Mouse (Mus musculus) heart, embryonic 12.5 days (tissue): Measurements from ENCODE around the gene Fjx1. TPM values are rescaled to one million over a fixed set of nuclear protein-coding genes. Genes with fewer than 3 reads are reported as not detected.
A peak's percentile ranks its signal among the peaks of the same experiment; 100 is the strongest.

Experiments used
- ATAC-seq: fragments of 200-750 bp; cut with Nextera tagmentation; 2 replicates; pipeline ENCODE4 v1.8.0; 2017; ENCODE audit warnings: moderate TSS enrichment, moderate library complexity; ENCODE audit not compliant: insufficient number of reproducible peaks, low FRiP score
- H3K27ac ChIP-seq: fragments of 300-500 bp; sonication (generic); 2 replicates; pipeline ENCODE4 v1.5.1; 2016; ENCODE audit warnings: mild to moderate bottlenecking, moderate library complexity; ENCODE audit not compliant: poor library complexity, severe bottlenecking
- H3K27me3 ChIP-seq: fragments of 300-500 bp; sonication (generic); replicated peaks from 2 replicates; pipeline ENCODE4 v1.6.1; 2016; ENCODE audit warnings: mild to moderate bottlenecking, moderate library complexity
- H3K36me3 ChIP-seq: fragments of 300-500 bp; sonication (generic); 2 replicates; pipeline ENCODE4 v1.6.1; 2016; ENCODE audit warnings: mild to moderate bottlenecking, moderate library complexity
- H3K4me1 ChIP-seq: fragments of 300-500 bp; sonication (generic); replicated peaks from 2 replicates; pipeline ENCODE4 v1.6.1; 2016; ENCODE audit warnings: mild to moderate bottlenecking
- H3K4me2 ChIP-seq: fragments of 300-500 bp; sonication (generic); 2 replicates; pipeline ENCODE4 v1.6.1; 2016; ENCODE audit warnings: mild to moderate bottlenecking, moderate library complexity
- H3K4me3 ChIP-seq: fragments of 300-500 bp; sonication (generic); 2 replicates; pipeline ENCODE4 v1.5.1; 2016; ENCODE audit warnings: mild to moderate bottlenecking
- H3K9ac ChIP-seq: fragments of 300-500 bp; sonication (generic); 2 replicates; pipeline ENCODE4 v1.6.1; 2016; ENCODE audit warnings: mild to moderate bottlenecking, moderate library complexity
- H3K9me3 ChIP-seq: fragments of 300-500 bp; sonication (generic); replicated peaks from 2 replicates; pipeline ENCODE4 v1.6.1; 2016; ENCODE audit warnings: mild to moderate bottlenecking, moderate library complexity
- WGBS: fragments of 180-500 bp; shearing (Covaris S2); methylation state at CpG from one replicate; pipeline ENCODE4 v1.1.7; 2016; 5-methylcytosine and 5-hydroxymethylcytosine counted together
- polyA plus RNA-seq: library from polyadenylated mRNA; unstranded; fragments of >200 nt; fragmentation: Nextera tagmentation; extraction: Ambion mirVana; gene quantifications from 2 replicates; pipeline ENCODE4 v1.2.1, GENCODE M21; 2016

Fjx1 gene
- polyA plus RNA-seq, result 4.3 TPM in 2 replicates

GRCm38 (mm10) chr2:102451671-102452549 lies at the start of gene Fjx1:
Fjx1 (minus strand) TSS chr2:102452499.
- Histone ChIP-seq H3K27ac (peak within 1 kb of the TSS; percentile 62), H3K9me3 (no peaks in the 10 kb centered on the region), H3K36me3 (no peaks in the 10 kb centered on the region), H3K4me2 (peak within 1 kb of the TSS; percentile 96), H3K27me3 (peaks cover 19% of the 10 kb centered on the region), H3K9ac (peak within 1 kb of the TSS; percentile 86), H3K4me3 (peak within 1 kb of the TSS; percentile 86), H3K4me1 (peaks cover 11% of the 10 kb centered on the region)
- under 1% methylated on average over 44 of the region's 49 CpGs for WGBS
- peak; percentile 69 for ATAC-seq

- Histone ChIP-seq H3K4me3 (no peak overlapping the region), H3K4me1 (no peaks in the 10 kb centered on the region), H3K36me3 (no peaks in the 10 kb centered on the region), H3K27me3 (no peaks in the 10 kb centered on the region; the same call in 1 of the 2 replicates), H3K9ac (no peak overlapping the region), H3K27ac (no peak overlapping the region), H3K9me3 (no peaks in the 10 kb centered on the region), H3K4me2 (no peak overlapping the region)
- ATAC-seq, result no peak
- 41% methylated on average over 4 of the region's 4 CpGs for WGBS
Observed at GRCm38 (mm10) chr2:102500001-102500689, 47.8 kb upstream of the Fjx1 start.

GRCm38 (mm10) chr2:102480738-102481137 lies 28.4 kb upstream of the Fjx1 start:
- H3K4me1 ChIP-seq, result no peaks in the 10 kb centered on the region
- H3K27ac ChIP-seq, result no peak overlapping the region
- H3K9ac ChIP-seq, result no peak overlapping the region
- H3K27me3 ChIP-seq, result peaks cover 17% of the 10 kb centered on the region; the same call in 1 of the 2 replicates
- no peaks in the 10 kb centered on the region for H3K36me3 ChIP-seq
- no peak overlapping the region for H3K4me3 ChIP-seq
- whole genome bisulfite sequencing, result 57% methylated on average over 3 of the region's 3 CpGs
- no peak overlapping the region for H3K4me2 ChIP-seq
- H3K9me3 ChIP-seq, result peaks cover 6% of the 10 kb centered on the region; the same call in 1 of the 2 replicates
- ATAC-seq, result no peak

- no peak for ATAC-seq
- H3K4me1 ChIP-seq, result no peaks in the 10 kb centered on the region
- no peak overlapping the region for H3K9ac ChIP-seq
- H3K4me2 ChIP-seq, result no peak overlapping the region
- WGBS, result 79% methylated on average over 2 of the region's 2 CpGs
- no peak overlapping the region for H3K27ac ChIP-seq
- no peak overlapping the region for H3K4me3 ChIP-seq
- H3K9me3 ChIP-seq, result no peaks in the 10 kb centered on the region
- H3K36me3 ChIP-seq, result no peaks in the 10 kb centered on the region
- H3K27me3 ChIP-seq, result peaks cover 16% of the 10 kb centered on the region; the same call in 1 of the 2 replicates
Observed at GRCm38 (mm10) chr2:102476101-102476500, 23.8 kb upstream of the Fjx1 start.

- Histone ChIP-seq H3K4me1 (no peaks in the 10 kb centered on the region), H3K27me3 (peaks cover 16% of the 10 kb centered on the region; the same call in 1 of the 2 replicates), H3K9me3 (no peaks in the 10 kb centered on the region), H3K9ac (no peak overlapping the region), H3K4me2 (no peak overlapping the region), H3K36me3 (no peaks in the 10 kb centered on the region), H3K4me3 (no peak overlapping the region), H3K27ac (no peak overlapping the region)
- ATAC-seq, result no peak
- WGBS, result 66% methylated on average over 3 of the region's 3 CpGs
Observed at GRCm38 (mm10) chr2:102468645-102469044, 16.3 kb upstream of the Fjx1 start.

- Histone ChIP-seq H3K27ac (no peak overlapping the region), H3K9ac (no peak overlapping the region), H3K4me1 (no peaks in the 10 kb centered on the region), H3K27me3 (peaks cover 31% of the 10 kb centered on the region), H3K4me3 (no peak overlapping the region), H3K4me2 (no peak overlapping the region), H3K9me3 (no peaks in the 10 kb centered on the region), H3K36me3 (no peaks in the 10 kb centered on the region)
- WGBS, result 77% methylated on average over 2 of the region's 2 CpGs
- ATAC-seq, result no peak
Observed at GRCm38 (mm10) chr2:102464342-102464732, 12.0 kb upstream of the Fjx1 start.

GRCm38 (mm10) chr2:102463587-102464341 lies 11.5 kb upstream of the Fjx1 start:
- Histone ChIP-seq H3K4me2 (no peak overlapping the region), H3K27ac (no peak overlapping the region), H3K4me1 (no peaks in the 10 kb centered on the region), H3K36me3 (no peaks in the 10 kb centered on the region), H3K9ac (no peak overlapping the region), H3K27me3 (peaks cover 37% of the 10 kb centered on the region), H3K9me3 (no peaks in the 10 kb centered on the region), H3K4me3 (no peak overlapping the region)
- ATAC-seq, result no peak
- WGBS, result 69% methylated on average over 12 of the region's 12 CpGs

GRCm38 (mm10) chr2:102461491-102461890 lies 9.2 kb upstream of the Fjx1 start:
- Histone ChIP-seq H3K9ac (no peak overlapping the region), H3K27me3 (peaks cover 43% of the 10 kb centered on the region), H3K4me3 (no peak overlapping the region), H3K4me2 (no peak overlapping the region), H3K4me1 (0 out of 2 replicates have a peak, but pooled peaks cover 6% of the 10 kb centered on the region), H3K36me3 (no peaks in the 10 kb centered on the region), H3K9me3 (no peaks in the 10 kb centered on the region), H3K27ac (no peak overlapping the region)
- 87% methylated on average over 1 of the region's 1 CpGs for WGBS
- no peak for ATAC-seq

GRCm38 (mm10) chr2:102455126-102455525 lies 2.8 kb upstream of the Fjx1 start:
- H3K27ac ChIP-seq, result no peak overlapping the region
- 71% methylated on average over 1 of the region's 1 CpGs for WGBS
- ATAC-seq, result no peak

GRCm38 (mm10) chr2:102453447-102453846 lies 1.1 kb upstream of the Fjx1 start:
- peaks cover 32% of the 10 kb centered on the region for H3K27me3 ChIP-seq
- H3K4me3 ChIP-seq, result no peak overlapping the region

More at GRCm38 (mm10) chr2:102455126-102455525, 2.8 kb upstream of the Fjx1 start:
- no peaks in the 10 kb centered on the region for H3K36me3 ChIP-seq
- no peak overlapping the region for H3K4me3 ChIP-seq
- no peaks in the 10 kb centered on the region for H3K9me3 ChIP-seq
- peaks cover 46% of the 10 kb centered on the region for H3K27me3 ChIP-seq
- H3K4me1 ChIP-seq, result peaks cover 11% of the 10 kb centered on the region; the same call in 1 of the 2 replicates
- no peak overlapping the region for H3K4me2 ChIP-seq
- no peak overlapping the region for H3K9ac ChIP-seq

More at GRCm38 (mm10) chr2:102453447-102453846, 1.1 kb upstream of the Fjx1 start:
- Histone ChIP-seq H3K4me1 (peaks cover 16% of the 10 kb centered on the region), H3K9me3 (no peaks in the 10 kb centered on the region), H3K9ac (no peak overlapping the region), H3K27ac (no peak overlapping the region), H3K4me2 (no peak overlapping the region), H3K36me3 (no peaks in the 10 kb centered on the region)
- 38% methylated on average over 3 of the region's 3 CpGs for WGBS
- ATAC-seq, result no peak
